Mouse (Mus musculus) intestine, postnatal 0 days (tissue): ENCODE data around the gene 9530077C05Rik. TPM values are rescaled to one million over a fixed set of nuclear protein-coding genes. Genes with fewer than 3 reads are reported as not detected.

Source experiments
- ATAC-seq: fragments of 200-750 bp; cut with Nextera tagmentation; 2 replicates; pipeline ENCODE4 v1.8.0; 2017; ENCODE audit warnings: mild to moderate bottlenecking, moderate TSS enrichment, moderate library complexity
- H3K27ac ChIP-seq: fragments of 300-500 bp; sonication (generic); 2 replicates; pipeline ENCODE4 v1.5.1; 2014; ENCODE audit warnings: mild to moderate bottlenecking, low read depth, low read length, moderate library complexity
- H3K27me3 ChIP-seq: fragments of 300-500 bp; sonication (generic); replicated peaks from 2 replicates; pipeline ENCODE4 v1.6.1; 2014; ENCODE audit warnings: low read length, mixed read lengths; ENCODE audit not compliant: control insufficient read depth, insufficient read depth
- H3K36me3 ChIP-seq: fragments of 300-500 bp; sonication (generic); 2 replicates; pipeline ENCODE4 v1.6.1; 2014; ENCODE audit warnings: mild to moderate bottlenecking, moderate library complexity; ENCODE audit not compliant: control insufficient read depth, insufficient read depth
- H3K4me1 ChIP-seq: fragments of 300-500 bp; sonication (generic); replicated peaks from 2 replicates; pipeline ENCODE4 v1.6.1; 2014; ENCODE audit warnings: antibody characterized with exemption, low read length, mixed read lengths; ENCODE audit not compliant: control insufficient read depth, insufficient read depth
- H3K4me2 ChIP-seq: fragments of 300-500 bp; sonication (generic); replicated peaks from 2 replicates; pipeline ENCODE4 v1.6.1; 2014; ENCODE audit warnings: low read depth, mild to moderate bottlenecking, moderate library complexity
- H3K4me3 ChIP-seq: fragments of 300-500 bp; sonication (generic); 2 replicates; pipeline ENCODE4 v1.5.1; 2014; ENCODE audit warnings: low read depth, low read length
- H3K9ac ChIP-seq: fragments of 300-500 bp; sonication (generic); 2 replicates; pipeline ENCODE4 v1.6.1; 2014; ENCODE audit warnings: mild to moderate bottlenecking, low read depth, low read length
- H3K9me3 ChIP-seq: fragments of 300-500 bp; sonication (generic); 2 replicates; pipeline ENCODE4 v1.6.1; 2016; ENCODE audit warnings: mixed run types; ENCODE audit not compliant: control insufficient read depth
- CTCF ChIP-seq: sonication (generic); IDR thresholded peaks from 2 replicates; pipeline ENCODE4 v1.5.1; 2016; ENCODE audit warnings: low read depth, mild to moderate bottlenecking, control low read depth, antibody characterized with exemption, moderate library complexity
- WGBS: fragments of 180-500 bp; shearing (Covaris S2); extraction: QIAGEN DNeasy Blood & Tissue Kit; methylation state at CpG from one replicate; pipeline ENCODE4 v1.1.7; 2014; 5-methylcytosine and 5-hydroxymethylcytosine counted together
- polyA plus RNA-seq: library from polyadenylated mRNA; unstranded; fragments of >200 nt; fragmentation: Nextera tagmentation; extraction: Ambion mirVana; gene quantifications from 2 replicates; pipeline ENCODE4 v1.2.1, GENCODE M21; 2015

Gene 9530077C05Rik
- polyA plus RNA-seq, 1 experiment from 2014 or later = 2.0 TPM

DNA sequence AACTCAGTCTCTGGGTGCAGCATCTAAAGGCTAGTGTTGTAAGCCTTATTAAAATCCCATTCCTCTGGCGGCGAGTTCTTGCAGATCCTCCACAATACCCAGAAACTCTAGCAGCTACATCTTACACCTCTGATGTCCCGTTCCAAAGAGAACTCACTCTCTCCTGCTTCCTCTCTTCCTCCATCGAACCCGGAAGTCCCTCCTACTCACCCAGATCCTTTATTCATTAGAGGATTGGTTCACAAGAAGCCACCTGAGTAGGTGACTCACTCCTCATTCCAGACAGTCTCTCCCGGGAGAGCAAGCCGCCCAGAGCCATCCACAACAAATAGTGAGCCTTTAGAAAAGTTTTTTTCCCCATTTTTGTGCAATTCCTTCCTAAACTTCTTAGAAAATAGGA, 74.9 kb downstream of the 9530077C05Rik start:
- no peak for ATAC-seq
- H3K9me3 ChIP-seq = no peaks in the 10 kb centered on the region
- H3K4me3 ChIP-seq = no peak overlapping the region
- no peaks in the 10 kb centered on the region for H3K4me1 ChIP-seq
- TF ChIP-seq CTCF = no peak
- H3K27ac ChIP-seq = no peak overlapping the region
- H3K9ac ChIP-seq = no peak overlapping the region
- H3K36me3 ChIP-seq = no peaks in the 10 kb centered on the region
- H3K4me2 ChIP-seq = no peak overlapping the region
- no peaks in the 10 kb centered on the region for H3K27me3 ChIP-seq
- 86% methylated on average over 7 of the region's 7 CpGs for WGBS

DNA sequence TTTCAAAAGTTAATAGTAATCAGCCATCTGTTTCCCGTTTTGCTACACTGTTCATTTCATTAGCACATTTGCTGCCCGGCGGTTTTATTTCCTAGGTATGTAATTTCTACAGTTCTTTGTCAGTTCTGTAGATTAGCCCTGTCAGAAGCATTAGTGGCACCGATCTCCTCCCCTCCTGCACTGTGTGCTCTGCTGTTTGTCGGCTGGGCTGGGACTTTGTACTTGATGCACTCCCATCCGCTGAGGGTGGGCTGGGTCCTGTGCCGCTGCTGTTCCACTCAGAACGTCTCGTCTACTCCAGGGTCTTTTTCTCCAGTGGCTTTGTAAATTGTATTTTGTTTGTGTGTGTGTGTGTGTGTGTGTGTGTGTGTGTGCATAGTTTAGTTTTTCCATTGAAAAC, 77.7 kb downstream of the 9530077C05Rik start:
- no peak for ATAC-seq
- no peak overlapping the region for H3K4me2 ChIP-seq
- H3K36me3 ChIP-seq = no peaks in the 10 kb centered on the region
- WGBS = 36% methylated on average over 9 of the region's 9 CpGs
- no peak overlapping the region for H3K4me3 ChIP-seq
- no peak for TF ChIP-seq CTCF
- no peaks in the 10 kb centered on the region for H3K4me1 ChIP-seq
- H3K9me3 ChIP-seq = no peaks in the 10 kb centered on the region
- H3K27ac ChIP-seq = no peak overlapping the region
- H3K9ac ChIP-seq = no peak overlapping the region
- H3K27me3 ChIP-seq = no peaks in the 10 kb centered on the region

Other genes with a start within 250 kb of the 9530077C05Rik start
- 0.27 and 0.38 TPM in 2 replicates for gene Zfp872, start 223.4 kb upstream of the 9530077C05Rik start, polyA plus RNA-seq
- gene Zfp809, start 185.8 kb upstream of the 9530077C05Rik start, polyA plus RNA-seq = 12.6 and 14.4 TPM in 2 replicates
- 1.3 and 1.5 TPM in 2 replicates for gene Zfp599, start 151.6 kb upstream of the 9530077C05Rik start, polyA plus RNA-seq
- gene Zfp810, start 103.9 kb upstream of the 9530077C05Rik start, polyA plus RNA-seq = 7.7 and 8.4 TPM in 2 replicates
- gene Anln, start 22.3 kb upstream of the 9530077C05Rik start, polyA plus RNA-seq = 9.9 and 10.9 TPM in 2 replicates
- not detected in 2 replicates for gene Gm17545, start 42.8 kb downstream of the 9530077C05Rik start, polyA plus RNA-seq
- 94.5 and 95.2 TPM in 2 replicates for gene Rp9, start 58.2 kb downstream of the 9530077C05Rik start, polyA plus RNA-seq
- gene Bbs9, start 64.2 kb downstream of the 9530077C05Rik start, polyA plus RNA-seq = 4.9 and 5.8 TPM in 2 replicates